Mouse (Mus musculus) R1 (cell line): Measurements from ENCODE around the gene Gm36245.
"Not testable (repeated sequence)": the region's sequence is repeated elsewhere in the genome, so short reads cannot be mapped to it uniquely, and the experiment has no call there.

ENCODE experiments used
- DNase-seq: peaks from one replicate; pipeline ENCODE4 v3.0.0-alpha.2; 2018; ENCODE audit warnings: low read depth, low spot score

Gene Gm36245

DNA sequence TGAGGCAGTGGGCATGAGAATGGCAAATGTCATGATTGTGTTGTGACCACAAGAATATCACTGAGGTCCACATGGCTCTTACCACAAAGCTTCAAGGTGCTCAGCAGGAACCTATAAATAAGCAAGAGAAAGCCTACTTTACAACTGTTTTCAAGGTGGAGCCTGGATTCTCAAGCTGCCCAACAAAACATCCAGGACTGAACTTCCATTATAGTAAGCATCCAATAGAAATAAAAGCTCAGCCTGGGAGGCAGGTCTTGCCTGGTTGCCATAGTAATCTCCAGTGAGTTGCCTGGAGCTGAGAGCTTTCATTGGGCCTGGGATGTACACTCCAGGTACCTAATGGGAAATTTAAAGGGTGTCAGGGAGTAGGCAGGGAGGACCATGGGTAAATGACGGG lies at the start of gene Gm36245:
Gene Gm36245 (plus strand): TSS at position 301 of the 400 bp plus-strand sequence.
- DNase-seq, result peak; percentile 7

DNA sequence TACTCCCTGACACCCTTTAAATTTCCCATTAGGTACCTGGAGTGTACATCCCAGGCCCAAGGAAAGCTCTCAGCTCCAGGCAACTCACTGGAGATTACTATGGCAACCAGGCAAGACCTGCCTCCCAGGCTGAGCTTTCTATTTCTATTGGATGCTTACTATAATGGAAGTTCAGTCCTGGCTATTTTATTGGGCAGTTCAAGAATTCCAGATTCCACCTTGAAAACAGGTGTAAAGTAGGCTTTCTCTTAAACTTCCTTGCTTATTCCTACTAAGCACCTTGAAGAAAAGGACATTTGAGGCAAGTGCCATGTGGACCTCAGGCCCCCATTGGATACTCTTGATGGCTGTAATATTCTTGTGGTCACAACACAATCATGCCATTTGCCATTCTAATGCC lies 37.3 kb upstream of the Gm36245 start, which contains the start of gene 1700025B11Rik:
Gene 1700025B11Rik (minus strand): TSS at position 101 of the 400 bp plus-strand sequence.
- peak; percentile 37 for DNase-seq

GRCm38 (mm10) chr15:77563219-77563618 lies 35.8 kb upstream of the Gm36245 start:
- DNase-seq, result no peak

- DNase-seq, result no peak
Measured at GRCm38 (mm10) chr15:77578801-77579200, 20.3 kb upstream of the Gm36245 start.

DNA sequence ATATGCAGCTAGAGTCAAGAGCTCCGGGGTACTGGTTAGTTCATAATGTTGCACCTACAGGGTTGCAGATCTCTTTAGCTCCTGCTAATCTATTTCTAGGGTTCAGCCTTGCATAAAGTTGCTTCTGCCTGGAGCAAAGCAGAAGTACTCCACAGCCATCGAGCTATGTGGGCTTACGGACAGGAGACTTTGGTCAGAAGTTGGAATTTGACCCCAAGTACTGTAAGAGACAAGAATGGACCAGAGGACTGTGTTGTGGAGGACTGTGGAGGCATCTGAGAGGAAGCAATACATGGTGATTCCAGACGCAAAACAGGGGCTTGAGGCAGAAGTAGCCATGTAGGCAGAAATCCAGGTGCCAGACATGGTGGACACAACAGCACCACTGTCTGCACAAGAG lies 19.7 kb upstream of the Gm36245 start:
- DNase-seq, result no peak

- DNase-seq, result no peak
Measured at GRCm38 (mm10) chr15:77581681-77582080, 17.4 kb upstream of the Gm36245 start.

- DNase-seq, result no peak
Measured at GRCm38 (mm10) chr15:77587026-77587425, 12.0 kb upstream of the Gm36245 start.

DNA sequence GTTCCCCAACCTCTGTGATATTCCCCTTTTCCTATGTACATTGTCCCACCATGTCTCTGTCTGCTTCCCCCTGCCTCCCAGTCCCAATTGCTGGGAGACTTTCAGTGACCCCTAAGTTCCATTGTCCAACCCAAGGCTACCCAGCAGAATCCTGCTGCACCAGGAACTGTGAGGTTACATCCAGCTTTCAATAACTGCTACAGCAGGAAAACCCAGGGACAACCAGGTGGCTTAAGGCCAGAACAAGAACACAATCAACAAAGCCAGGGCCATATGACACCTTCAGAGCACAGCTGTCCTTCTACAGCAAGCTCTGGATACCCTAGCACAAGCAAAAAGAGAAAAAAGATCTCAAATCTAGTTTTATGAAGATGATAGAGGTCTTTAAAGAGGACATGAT lies 10.1 kb upstream of the Gm36245 start:
- DNase-seq, result no peak

GRCm38 (mm10) chr15:77590881-77591280 lies 8.2 kb upstream of the Gm36245 start:
- peak; percentile 46 for DNase-seq

GRCm38 (mm10) chr15:77593557-77593956 lies 5.5 kb upstream of the Gm36245 start:
- DNase-seq, result no peak

- DNase-seq, result no peak
Measured at GRCm38 (mm10) chr15:77595961-77596360, 3.1 kb upstream of the Gm36245 start, which contains the start of gene Apol10b. TSS of gene Apol10b (minus strand) at chr15:77596125.

- no peak for DNase-seq
Measured at GRCm38 (mm10) chr15:77598429-77598828, 629 bp upstream of the Gm36245 start.

- no peak for DNase-seq
Measured at GRCm38 (mm10) chr15:77606069-77606468, 7.0 kb downstream of the Gm36245 start.

DNA sequence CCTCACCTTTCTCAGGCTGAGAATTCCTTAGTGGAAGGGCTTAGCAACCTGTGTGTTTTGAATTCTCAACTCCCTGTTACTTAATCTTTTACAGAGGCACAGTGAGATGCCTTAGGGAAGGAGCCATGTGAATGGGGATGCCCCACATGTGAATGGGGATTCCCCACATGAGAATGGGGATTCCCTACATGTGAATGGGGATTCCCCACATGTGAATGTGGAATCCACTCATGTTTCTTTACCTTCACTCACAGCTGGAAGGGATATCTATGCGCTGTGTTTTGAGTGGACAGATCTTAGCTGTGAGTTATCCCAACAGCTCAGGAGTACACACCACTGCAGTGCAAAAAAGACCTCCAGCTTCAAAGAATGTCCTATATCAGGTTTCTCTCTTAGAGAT lies 25.7 kb downstream of the Gm36245 start:
- DNase-seq, result no peak

- not testable (repeated sequence) for DNase-seq
Measured at GRCm38 (mm10) chr15:77626471-77626870, 27.4 kb downstream of the Gm36245 start.

DNA sequence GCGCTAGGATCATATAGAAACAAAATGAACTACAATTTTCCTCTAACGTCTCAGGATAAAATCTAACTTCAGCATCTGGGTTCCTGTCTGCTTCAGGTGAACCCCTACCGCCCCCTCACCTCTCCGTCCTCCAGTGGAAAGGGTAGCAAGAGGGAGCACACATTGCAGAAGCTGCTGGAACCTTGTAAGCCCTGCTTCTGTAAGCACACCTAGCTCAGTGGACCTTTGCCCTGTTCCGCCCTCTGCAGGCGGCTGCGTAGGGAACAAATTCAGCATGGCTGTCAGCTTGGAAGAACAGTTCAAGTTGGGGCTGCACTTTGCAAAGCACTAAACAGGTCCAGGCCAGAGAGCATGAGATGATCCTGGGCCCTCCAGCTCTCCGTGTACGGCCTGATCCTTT lies 29.6 kb downstream of the Gm36245 start:
- DNase-seq, result peak; percentile 31

DNA sequence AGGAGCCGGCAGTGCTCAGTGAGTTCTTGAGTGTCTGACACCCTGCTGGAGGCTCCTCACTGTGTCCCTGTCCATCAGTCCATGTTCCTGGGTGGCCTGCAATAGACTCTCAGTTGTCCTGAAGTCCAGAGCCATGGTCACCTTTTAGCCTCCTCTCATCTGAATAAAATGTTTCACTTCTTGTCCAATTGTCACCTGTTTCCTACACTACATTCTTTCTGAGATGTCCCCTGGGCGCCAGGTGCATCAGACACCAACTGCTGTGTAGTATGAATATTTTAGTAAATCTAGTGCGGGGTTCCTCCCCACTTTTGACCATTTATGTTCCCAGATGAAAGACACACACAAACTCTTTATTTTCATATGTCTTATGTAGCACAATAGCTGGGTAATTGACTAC lies 30.8 kb downstream of the Gm36245 start:
- not testable (repeated sequence) for DNase-seq

DNA sequence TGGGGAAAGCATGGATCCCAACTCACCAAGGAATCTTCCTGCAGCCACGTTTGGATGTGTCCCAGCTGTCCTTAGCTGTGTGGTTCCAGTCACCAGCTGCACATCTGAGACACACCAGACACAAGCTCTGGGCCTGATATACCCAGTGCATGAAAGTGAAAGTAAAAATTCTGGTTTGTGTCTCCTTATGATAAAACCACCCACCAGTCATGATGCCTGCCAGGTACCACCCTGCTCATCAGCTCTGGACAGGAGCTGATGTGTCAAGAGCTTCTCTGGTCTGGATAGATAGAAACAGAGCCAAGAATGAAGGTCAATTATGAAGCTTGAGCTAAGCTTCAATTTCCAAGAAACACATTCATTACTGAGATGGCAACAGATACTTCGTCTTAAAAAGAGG lies 44.1 kb downstream of the Gm36245 start, which contains the start of gene Apol11b:
Gene Apol11b (minus strand): TSS at position 111 of the 400 bp plus-strand sequence.
- not testable (repeated sequence) for DNase-seq

- not testable (repeated sequence) for DNase-seq
Measured at GRCm38 (mm10) chr15:77651143-77651542, 52.1 kb downstream of the Gm36245 start.
